Mouse (Mus musculus) layer of hippocampus, postnatal 10 days (tissue): ENCODE results near the gene Crybb2. TPM values are rescaled to one million over a fixed set of nuclear protein-coding genes. Genes with fewer than 3 reads are reported as not detected.
A peak's percentile ranks its signal among the peaks of the same experiment; 100 is the strongest.

ENCODE experiments used
- DNase-seq, 2 experiments: peaks; one replicate each; pipeline ENCODE4 v3.0.0; 2021; ENCODE audit warnings: low spot score in 2 of 2
- total RNA-seq, 2 experiments: library from RNA; stranded (reverse); gene quantifications; 2 replicates each; pipeline ENCODE4 v1.2.3; 2021

Crybb2 gene
- total RNA-seq, 2 experiments from 2014 or later, result not detected

- no peak for DNase-seq
Measured at GRCm38 (mm10) chr5:113090750-113091149, 20.8 kb upstream of the Crybb2 start.

DNA sequence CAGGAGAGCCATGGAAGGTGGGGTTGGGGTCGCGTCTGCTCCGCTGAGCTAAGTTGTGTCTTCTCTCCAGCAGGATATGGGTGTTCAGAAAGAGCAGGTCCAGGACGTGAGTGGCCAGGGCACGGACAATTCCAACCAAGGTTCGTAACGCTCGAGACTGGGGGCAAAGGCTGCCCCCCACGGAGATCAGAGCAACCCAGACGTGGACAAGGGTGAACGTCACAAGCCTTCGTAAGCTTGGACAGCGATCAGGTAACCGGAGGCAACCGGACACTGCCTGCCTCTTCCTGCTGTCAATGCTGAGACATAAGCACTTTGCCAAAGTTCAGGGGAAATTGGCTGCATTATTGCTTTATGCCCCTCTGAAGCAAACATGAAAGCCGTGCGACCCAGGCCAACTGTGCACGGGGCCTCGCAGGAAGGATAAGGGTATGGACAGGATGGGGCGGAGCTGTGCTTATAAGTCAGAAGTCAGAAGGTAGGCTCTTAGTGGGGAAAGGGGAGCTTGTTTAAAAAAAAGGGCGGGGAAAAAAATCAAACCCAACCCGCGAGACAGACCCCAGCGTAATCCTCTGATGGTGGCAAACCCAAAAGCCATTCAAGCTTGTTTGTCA lies 20.3 kb upstream of the Crybb2 start:
- DNase-seq, result no peak

- DNase-seq, result no peak
Measured at GRCm38 (mm10) chr5:113087465-113087864, 17.5 kb upstream of the Crybb2 start.

DNA sequence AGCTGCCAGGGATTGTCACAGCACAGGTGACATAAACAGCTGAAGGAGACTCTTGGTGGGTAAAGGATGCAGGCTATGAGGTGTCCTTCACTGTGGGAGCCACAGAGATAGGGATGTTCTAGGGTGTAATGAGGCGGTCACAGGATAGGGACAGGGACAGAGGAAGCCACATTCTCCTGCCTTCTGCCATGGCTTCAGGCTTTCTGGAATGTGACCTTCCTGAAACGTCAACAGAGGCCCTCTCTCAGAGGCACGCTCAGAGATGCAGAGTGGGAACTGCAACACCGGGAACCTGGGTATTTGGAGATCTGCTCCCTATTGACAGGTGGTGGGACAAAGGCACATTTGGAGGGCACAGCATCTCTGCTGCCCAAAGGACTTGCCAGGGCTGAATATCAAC lies 17.1 kb upstream of the Crybb2 start:
- no peak for DNase-seq

DNA sequence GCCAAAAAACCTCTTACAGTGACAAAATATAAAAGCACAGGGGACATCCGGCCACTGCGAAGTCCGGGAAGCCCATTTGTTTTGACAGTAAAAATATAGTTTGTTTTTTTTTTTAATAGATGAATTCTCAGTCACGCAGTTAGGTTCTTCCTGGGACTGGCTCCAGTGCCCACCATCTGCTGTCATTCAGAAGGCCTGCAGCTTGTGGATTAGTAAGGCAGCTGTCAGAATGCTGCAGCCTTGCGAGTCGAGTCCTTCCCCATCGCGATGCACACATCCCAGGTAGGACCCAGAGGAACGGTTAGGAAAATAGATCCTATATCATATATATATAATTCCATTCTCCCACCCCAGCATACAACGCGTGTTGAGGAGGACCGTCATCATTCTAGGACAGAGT lies 16.5 kb upstream of the Crybb2 start:
- DNase-seq, result peak; percentile 66 to 70

DNA sequence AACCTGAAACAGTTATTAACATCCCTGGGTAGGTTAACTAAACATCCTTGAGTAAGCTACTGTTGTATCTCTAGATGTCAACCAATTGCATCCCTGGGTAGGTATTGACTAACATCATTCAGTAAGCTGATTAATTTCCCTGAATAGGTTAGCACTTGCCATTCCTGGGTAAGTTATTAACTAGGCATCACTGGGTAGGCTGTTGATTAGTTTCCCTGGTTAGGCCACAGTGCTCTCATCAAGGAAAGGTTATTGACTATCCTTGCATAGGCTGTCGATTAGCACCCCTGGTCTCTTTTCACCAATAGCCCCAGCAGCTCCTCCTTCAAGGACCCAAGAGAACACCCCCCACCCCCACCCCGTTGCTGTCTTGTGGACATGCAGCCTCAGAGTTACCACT lies 16.0 kb upstream of the Crybb2 start:
- peak in 1 of 2 experiments; percentile 2 for DNase-seq

DNA sequence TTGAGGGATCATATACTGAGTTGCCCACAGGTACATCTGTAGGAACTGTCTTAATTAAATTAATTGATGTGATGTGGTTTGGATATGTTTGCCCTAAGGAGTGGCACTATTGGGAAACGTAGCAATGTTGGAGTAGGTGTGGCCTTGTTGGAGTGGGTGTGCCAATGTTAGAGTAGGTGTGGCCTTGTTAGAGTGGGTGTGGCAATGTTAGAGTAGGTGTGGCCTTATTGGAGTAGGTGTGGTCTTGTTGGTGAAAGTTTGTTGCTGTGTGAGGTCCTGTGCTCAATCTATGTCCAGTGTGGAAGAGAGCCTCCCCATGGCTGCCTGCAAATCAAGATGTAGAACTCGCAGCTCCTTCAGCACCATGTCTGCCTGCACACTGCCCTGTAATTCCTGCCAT lies 14.4 kb upstream of the Crybb2 start:
- no peak for DNase-seq

DNA sequence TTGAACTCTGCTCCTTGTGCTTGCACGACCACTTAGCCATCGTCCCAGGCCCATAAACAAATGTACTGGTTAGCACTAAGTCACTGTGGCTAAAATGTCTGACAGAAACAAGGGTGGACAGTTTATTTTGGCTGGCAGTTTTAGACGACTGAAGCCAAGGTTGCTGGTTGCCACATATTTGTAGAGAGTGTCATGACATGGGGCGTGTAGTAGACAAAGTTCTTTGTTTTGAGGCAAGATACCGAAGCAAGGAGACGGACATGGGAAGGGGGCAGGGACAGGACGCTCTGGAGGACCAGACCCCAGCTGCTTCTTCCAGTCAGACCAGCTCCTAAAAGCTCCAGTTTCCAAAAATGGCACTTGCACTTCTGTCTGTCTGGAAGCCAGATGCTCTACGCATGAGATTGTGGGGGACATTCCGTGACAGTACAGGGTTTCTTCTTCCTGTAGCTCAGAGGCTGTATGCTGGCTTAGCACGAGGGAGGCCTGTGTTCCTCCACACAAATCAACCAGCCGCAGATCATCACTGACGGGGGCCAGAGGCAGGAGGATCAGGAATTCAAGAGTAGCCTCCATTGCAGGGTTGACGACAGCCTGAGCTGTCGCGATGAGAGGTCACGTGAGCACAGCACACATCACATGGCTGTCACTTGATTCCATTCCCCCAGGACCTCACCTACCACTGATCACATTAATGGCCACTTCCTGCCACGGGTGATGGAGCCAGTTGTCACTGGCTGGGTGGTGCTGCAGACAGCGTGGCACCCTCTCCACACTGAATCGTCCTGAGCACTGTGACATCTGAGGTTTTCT lies 12.6 kb upstream of the Crybb2 start:
- DNase-seq, result no peak

- no peak for DNase-seq
Measured at GRCm38 (mm10) chr5:113081439-113081838, 11.5 kb upstream of the Crybb2 start, which contains the start of gene Crybb3. TSS of gene Crybb3 (minus strand) at chr5:113081584.

GRCm38 (mm10) chr5:113081020-113081419 lies 11.1 kb upstream of the Crybb2 start:
- DNase-seq, result no peak

DNA sequence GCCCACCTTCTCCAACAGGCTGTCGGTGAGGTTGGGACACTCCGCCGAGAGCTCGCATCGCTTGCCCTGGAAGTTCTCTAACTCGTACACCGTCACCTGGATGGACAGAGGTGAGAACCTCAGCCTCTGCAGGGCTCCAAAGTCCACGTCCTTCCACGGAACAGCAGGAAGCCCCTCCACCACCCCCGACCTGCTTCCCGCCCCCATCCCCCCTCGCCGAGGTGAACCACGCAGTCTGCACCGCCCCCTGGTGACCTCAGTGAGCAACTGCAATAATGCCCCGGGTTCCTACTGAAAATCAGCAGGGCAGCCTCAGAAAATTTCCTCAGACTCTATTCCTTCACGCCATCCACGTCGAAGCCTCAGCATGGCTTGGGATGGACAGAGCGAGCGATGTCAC lies 9.9 kb upstream of the Crybb2 start:
- DNase-seq, result peak; percentile 78 to 79

GRCm38 (mm10) chr5:113078686-113079085 lies 8.8 kb upstream of the Crybb2 start:
- DNase-seq, result no peak

DNA sequence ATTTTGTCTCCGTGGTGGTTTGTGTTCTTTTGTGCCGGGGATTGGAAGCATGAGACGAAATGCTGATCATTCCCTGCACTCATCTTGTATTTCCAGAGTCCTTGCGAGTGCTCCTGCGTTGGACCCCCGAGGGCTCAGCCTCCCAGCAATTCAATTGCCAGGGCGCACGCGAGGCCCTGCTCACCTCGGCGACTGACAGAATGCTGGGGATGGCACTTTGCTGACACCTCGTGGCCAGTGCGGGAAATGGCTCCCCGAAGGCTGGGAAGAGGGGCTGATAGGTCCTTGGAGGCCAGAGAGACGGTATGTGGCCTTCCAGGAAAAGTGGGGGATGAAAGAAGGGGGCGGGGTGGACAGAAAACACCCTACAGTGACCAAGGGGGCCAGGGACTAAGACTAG lies 15.6 kb downstream of the Crybb2 start:
- DNase-seq, result peak; percentile 94 to 96

DNA sequence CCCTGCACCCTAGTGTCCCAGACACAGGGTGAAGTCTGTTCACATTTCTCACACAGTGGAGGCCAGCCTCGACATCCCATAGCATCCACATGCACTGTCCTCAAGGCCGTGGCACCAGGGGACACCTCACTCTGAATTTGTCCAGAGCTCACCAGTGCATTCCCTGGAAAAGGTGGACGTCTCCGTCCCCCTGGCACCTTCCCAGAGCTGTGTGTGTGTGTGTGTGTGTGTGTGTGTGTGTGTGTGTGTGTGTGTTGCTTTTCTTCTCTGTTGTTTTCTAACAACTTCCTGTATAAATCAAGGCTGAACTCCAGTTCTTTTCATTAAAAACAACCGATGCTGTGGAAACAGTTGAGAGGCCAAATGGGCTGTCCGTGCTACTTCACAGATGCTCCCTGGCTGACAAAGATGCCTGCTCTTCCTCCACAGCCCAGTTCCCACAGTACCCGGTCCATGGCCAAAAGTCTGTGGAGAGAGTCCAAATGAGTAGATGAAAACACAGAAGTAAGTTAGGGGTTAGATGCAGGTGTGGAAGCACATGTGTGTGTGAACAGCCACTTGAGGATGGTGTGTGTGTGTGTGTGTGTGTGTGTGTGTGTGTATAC lies 19.2 kb downstream of the Crybb2 start:
- DNase-seq, result no peak

GRCm38 (mm10) chr5:113049876-113050275 lies 20.0 kb downstream of the Crybb2 start:
- peak in 1 of 2 experiments; percentile 34 for DNase-seq

DNA sequence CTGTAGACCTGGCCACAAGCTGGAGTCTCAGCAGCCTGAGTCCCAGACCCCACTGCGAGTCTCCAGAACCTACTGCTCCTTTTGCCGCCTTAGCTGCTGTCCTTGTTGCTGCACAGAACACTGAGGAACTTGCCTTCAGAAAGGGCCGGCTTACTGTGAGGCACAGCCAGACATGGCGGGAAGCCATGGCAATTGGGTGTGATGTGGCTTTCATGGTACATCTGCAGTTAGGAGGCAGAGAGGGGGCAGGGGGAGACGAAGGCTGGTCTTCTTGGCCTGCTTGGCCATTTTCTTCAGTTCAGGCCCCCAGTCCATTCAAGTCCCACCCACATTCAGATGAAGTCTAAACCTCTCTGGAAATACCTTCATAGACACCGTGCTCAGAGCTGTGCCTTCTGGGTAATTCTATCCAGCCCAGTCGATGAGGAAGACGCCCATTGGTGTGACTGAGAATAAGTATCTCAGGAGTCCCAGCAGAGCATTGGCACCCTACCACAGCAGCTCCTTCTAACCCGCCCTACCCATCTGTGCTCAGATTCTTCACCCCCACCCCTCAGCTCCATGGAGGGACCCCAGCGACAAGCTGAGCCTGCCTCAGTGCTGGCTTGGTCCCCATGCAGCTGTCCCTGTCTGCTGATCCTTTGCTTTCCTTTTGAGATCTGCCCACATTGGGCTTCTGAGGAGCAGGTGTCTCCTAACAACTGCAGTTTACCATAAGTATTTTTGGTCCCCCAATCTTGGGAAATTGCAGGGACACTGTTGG lies 24.2 kb downstream of the Crybb2 start:
- peak; percentile 46 to 49 for DNase-seq

DNA sequence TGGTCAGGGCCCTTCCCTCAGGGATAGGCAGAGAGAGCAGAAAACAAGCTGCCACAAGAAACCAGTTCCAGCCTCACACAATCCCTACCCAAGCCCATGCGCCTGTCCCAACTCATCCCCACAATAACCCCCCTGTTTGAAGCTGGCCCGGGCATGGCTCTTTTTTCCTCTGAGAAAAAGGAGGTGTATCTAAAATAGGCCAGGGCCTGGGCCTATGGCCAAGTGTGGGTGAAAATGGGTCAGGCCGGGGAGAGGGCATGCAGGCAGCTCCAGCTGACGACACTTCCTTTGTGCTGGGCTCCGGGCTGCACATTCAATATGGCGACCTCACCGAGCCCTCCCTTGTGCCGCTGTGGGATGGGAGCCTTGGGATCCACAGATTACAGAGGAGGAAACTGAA lies 26.4 kb downstream of the Crybb2 start:
- DNase-seq, result peak; percentile 56 to 69

DNA sequence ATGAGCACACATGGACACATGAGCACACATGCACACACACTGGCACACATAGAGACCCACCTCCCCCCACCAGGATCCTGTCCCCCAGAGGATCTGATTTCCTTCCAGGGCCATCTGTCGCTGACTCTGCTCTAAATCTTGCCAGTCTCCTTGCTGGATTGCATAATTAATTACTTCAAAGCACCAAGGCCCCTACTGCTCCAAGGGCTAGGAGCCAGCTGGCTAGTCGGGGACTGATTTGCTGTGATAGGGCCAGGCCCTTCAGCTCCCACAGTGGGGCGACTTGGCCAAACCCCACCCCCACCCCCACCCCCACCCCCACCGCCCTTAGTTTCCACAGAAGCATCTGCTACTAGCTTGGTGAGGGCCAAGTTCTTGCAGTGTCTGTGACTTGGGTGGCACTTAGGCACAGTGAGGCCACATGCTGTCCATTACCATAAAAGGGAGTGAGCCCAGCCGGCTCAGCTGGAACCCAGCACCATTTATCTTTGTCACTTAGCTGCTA lies 28.3 kb downstream of the Crybb2 start:
- DNase-seq, result peak; percentile 79 to 82

- peak in 1 of 2 experiments; percentile 39 for DNase-seq
Measured at GRCm38 (mm10) chr5:113040776-113041175, 29.1 kb downstream of the Crybb2 start.

GRCm38 (mm10) chr5:113038601-113039000 lies 31.3 kb downstream of the Crybb2 start:
- DNase-seq, result no peak
